Mouse (Mus musculus): Measurements from ENCODE around the gene Rapgef4. TPM values are rescaled to one million over a fixed set of nuclear protein-coding genes. Genes with fewer than 3 reads are reported as not detected.

Rapgef4 gene
- total RNA-seq, 1 experiment from 2014 or later: 214 TPM

DNA sequence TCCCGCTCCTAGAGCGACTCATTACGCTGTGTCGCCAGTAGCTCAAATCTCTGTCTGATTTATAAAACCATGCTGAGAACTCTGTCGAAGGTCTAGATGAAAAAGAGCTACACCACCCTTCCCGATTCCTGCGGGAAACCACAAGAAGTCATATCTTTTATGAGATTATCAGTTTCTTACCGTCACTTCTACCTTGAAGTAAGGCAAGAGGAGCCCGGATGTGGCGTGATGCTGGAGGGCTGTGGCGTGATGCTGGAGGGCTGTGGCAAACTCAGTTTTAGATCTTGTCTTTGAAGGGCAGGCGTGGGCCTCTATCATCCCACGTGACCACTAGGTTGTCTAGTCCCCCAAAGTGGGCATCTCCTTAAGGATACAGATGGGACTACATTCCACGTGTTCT lies 300.9 kb downstream of the Rapgef4 start:
- no peak for DNase-seq

DNA sequence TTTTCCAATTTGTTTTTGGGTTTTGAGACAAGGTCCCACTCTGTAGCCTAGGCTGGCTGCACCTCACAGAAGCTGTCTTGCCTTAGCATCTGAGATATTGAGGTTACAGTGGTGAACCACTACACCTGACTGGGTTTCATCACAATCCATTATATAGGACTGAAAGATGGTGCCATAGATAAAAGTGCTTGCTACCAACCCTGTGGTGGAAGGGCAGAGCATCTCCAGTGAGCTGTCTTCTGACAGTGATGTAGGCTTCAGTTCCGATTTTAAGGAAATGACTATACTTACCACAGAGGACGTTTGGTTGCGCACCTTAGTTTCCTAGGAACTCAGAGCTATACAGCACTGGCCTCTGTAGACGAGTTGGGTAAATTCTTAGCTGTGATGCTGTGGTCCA lies 301.7 kb downstream of the Rapgef4 start:
- no peak for DNase-seq

DNA sequence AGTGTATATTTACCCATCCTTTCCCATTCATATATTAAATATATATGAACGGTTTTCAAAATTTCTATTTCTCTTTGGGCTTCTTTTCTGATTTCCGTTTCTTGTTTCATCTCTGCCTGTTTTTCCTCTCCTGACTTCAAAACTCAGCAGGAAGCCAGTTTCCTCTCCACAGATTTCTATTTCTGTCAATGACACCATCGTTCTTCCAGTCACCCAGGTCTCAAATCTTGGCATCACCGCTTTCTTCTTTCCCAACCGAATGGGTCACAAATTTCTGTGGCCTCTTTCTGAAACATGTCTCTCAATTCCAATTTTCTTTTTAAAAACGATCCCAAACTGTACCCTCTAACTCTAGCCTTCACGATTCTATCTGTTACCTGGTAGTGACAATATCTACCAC lies 303.6 kb downstream of the Rapgef4 start:
- no peak for DNase-seq

DNA sequence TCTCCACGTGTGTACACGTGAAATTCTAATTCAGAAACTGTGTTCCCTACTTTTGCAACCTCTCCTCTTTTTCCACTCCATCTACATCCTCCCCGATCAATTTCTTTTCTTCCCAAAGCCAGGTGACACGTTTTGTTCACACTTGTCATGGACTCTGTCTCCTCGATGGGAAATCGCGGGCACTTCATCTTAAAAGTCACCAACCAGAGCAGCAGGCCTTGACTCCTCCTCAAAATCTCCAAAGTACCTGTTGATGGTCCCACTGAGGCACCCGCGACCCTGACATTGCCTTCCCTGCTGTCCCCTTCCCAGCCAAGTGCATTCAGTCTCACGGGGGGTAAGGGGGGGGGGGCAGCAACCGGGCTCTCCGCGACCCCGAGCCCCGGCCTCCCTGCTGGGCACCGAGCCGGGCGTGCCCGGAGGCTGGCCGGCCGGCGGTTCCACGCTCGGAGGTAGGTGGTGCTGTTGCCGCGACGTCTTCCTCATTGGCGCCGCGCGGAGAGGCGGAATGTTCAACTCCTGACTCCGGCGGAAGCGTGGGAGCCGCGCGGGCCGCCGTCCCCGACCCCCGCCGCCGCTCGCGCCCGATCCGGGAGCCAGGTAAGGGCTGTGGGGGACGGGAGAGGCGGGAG lies 304.3 kb downstream of the Rapgef4 start, which contains the start of gene Map3k20:
Map3k20 (plus strand) TSS at position 382 of the 632 bp plus-strand sequence.
- peak; percentile 87 for DNase-seq

DNA sequence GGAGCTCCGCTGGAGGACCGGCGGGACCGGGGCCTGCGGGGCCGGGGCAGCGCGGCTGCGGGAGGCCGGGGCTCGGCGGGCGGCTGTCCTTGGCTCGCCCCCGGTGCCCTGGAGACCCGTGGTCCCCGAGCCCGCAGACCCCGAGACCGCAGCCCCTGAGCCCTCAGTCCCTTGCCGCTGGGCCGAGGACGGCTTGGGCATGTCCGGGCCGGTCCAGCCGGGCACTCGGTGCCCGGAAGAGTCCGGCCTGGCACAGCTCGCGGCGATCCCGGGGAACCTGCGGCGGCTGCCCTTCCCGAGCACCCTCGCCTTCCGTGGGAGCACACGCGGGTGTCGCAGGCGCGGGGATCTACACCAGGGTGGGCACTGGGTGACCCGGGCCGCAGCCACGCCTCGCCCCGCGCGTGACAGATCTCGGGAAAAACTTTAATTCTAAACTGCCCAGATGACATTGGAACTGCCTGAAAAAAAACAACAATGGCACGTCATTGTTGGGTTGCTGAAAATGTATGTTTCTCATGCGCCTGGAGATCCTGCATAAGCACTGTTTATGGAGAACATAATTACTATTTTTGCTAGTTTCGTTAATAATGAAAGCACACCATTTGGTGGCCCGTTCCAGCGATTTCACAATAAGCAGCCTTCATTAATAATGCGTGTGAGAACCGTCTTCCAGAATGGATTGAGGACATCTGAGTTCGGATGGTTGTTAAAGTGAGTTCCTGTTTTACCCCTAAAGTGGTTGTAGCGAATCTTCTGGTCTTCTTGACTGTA lies 305.0 kb downstream of the Rapgef4 start:
- peak; percentile 70 for DNase-seq

DNA sequence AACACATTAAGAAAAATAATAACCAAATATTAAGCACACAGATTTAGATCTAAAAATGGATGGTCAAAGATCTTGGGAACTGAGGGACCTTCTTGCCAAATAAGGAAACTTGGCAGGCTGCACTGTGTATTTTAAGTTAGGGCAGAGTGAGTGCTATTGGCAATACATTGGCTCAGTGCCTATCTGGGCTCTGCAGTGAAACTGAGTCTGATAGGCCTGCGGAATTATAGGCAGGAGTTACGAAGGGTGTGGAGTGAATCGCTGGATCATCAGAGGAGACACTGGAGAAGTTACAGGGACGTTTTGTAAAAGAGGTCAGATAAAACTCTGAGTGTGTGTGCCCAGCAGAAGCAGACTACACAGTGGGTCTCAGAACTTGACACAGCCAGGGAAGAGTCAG lies 306.1 kb downstream of the Rapgef4 start:
- DNase-seq: peak; percentile 60

DNA sequence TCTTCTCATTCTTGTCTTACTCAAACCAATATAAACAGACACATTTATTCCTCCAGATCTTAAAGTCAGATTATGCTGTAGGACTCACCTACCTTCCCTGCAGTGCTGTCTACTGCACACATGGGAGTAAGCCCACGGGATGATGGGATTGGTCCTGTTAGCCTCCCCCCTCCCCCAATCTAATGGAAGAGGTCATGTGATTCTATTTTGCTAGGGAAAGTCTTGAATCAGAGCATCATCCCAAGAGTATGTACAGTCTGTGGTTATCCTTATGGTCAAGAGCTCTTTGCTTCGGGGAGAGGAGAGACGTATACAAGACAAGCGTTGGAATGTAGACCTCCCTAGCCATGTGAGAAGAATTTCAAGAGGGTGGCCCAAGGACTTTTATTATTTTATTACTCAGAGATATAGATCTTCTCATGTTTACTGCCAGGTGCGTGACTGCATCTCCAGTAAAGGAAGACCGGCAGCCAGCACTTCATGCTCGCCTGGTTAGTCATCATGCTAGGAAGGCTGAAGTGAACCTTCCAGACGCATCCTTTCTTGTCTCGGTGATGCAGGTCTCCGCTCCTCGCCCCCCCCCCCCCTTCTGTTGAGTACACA lies 308.0 kb downstream of the Rapgef4 start:
- DNase-seq: no peak

DNA sequence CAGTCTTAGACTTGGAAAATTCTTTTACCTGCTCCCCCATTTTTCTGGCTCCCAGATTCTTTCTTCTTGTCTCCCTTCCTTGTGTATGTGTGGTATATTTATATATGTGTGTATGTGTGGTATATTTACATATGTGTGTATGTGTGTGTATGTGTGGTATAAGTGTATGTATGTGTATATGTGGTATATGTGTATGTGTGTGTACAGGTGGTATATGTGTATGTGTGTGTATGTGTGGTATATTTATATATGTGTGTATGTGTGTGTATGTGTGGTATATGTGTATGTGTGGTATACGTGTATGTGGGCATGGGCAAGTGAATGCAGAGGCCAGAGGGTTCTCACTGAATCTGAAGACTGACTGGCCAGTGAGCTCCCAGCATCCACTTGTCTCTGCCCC lies 310.1 kb downstream of the Rapgef4 start:
- DNase-seq: no peak

DNA sequence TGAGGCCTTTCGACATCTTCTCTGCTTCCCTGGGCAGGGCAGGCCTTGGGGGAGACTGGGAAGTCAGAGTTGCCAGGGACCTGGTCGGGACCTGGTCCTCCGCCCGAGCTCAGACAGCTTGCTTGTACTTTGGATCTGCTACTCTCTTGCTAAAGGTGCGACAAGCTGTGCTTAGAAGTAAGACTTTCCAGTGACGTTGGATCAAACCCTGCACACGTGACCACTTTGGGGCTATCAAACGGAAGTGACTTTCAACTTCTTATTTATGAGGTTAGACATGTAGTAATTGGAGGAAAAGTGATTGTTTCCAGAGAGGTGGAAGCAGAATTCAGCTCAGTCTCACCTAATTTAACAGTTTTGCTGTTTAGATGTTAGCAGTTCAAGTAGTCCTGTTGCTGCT lies 311.5 kb downstream of the Rapgef4 start:
- no peak for DNase-seq

DNA sequence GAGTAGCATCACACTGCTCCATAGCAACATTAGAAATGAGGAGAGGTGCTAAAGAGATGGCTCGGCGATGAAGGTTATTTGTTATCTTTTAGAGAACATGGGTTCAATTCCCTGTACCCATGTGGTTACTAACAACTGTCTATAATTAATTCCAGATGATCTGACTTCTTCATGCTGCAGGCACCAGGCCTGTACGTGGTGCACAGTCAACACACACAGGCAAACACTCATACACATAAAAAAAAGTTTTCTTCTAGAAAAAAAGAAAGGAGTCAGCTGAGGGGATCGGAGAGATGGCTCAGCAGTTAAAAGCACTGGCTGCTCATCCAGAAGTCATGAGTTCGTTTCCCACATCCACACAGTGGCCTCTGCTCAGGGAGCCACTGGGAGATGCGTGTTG lies 314.0 kb downstream of the Rapgef4 start:
- DNase-seq: no peak

DNA sequence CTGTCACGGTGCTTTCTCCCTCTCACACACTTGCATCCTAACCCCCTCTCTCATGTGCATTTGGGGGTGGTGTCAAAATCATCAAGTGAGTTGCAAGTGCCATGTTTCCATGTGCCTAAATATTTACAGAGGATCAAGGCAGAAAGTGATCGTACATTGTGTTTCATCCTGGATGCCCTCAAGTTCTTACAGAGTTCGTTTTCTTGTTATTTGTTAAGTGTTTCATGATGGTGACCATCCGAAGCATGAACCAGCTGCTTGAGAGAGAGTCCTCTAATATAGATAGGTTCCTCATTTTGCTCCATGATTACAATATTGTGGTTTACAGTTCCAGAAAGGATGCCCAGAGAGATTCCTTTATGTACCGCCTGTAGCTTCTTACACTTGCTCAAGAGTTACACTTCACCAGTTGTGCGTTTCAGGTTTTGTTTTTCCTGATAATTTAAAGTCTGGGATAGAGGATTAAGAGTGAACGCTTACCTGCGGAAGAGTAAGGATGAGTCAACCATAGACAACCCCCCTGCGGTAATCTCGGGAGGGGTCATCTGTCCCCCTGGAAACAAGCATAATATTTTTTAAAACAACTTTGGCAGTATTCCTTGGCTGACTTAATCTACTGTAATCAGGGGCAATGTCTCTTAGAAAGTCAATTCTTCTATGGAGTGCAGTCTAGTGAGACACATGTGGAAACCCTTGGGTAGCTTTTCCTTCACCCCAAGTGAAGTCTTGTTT lies 316.1 kb downstream of the Rapgef4 start:
- DNase-seq: no peak

DNA sequence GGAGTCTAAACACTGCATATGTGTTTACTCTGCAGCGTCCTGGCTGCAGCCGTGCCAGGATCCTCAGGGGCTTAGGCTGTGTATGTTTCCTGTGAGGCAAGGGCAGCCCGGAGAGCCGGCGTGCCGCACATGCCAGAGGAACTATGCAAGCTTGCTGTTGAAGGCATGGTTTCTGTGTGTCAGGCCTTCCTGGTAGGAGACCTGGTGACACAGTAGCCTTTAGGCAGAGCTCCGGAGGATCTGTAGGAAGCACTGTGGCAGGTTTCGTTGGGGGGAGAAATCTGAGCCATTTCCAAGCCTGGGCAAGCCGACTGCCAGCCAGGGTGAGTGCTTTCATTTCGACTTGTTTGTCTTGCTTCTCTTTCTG lies 316.7 kb downstream of the Rapgef4 start:
- peak; percentile 40 for DNase-seq

DNA sequence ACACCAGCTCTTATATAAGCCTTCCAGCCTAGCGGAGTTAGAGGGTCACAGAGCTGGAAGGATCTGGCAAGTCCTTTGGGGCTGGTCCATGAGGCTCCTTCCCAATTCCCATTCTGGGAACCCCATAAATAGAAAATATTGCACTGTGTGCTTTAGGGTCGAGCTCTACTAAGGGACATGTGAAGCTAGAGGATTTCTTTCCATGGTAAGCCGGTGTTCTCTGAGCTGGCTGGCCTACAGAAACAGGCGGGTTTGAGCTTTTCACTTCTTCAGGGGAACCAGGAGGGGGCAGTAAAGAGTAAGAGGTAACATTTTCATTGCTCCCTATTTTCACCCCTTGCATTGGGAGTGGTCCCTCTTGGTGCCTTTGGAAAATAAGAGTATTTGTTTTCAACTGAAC lies 317.4 kb downstream of the Rapgef4 start:
- peak; percentile 40 for DNase-seq

DNA sequence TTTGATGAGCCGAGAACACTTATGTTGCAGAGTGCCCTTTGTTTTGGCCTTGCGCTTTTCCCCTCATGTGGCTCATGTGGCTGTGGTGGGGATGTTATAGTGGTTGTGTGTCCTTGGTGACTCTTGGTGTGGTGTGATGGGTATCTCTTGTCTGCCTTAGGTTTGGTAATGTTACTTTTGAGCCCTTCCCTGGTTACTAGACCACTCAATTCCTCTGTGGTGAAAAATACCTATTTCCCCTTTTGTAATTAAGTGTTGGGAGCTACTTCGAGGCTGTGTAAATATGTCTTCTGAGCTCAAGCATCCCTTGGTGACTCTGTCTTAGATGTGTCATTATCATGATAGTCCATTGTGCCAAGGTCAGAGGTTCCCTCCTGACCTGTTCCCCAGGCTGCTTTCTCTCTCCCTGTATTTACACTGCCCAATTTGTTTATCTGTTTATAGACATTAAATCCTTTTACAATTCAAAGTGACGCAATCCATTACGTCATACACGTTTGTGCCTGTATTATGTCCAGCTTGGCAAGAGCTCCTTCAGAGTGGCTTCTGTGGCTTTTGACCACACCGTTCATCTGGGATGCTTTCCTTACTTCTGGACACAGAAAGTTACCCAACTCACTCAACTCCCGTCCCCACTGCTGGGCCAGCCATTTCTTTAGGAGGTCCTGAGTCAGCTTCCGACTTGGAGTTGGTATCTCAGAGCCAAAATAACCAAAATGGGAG lies 320.3 kb downstream of the Rapgef4 start:
- no peak for DNase-seq

DNA sequence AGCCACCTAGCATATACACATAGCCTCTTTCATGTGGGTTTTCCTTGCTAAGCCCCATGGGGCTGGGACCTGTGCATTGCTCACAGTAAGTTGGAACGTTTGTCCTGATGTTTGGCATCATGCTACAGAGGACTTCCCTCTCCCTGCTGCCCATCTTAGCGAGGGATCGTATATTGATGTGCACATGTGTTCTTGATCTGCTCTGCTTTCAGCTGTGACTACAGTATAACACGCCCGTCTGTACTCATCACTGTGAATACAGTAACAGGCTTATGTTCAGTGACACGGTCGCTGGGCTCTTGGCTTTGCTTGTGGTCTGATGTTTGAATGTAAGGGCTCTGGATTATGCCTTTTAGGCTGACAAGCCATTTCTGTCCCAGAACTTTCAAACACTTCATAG lies 324.7 kb downstream of the Rapgef4 start:
- DNase-seq: no peak

Other genes starting within 250 kb of the Rapgef4 start
- gene Itga6, start 235.6 kb upstream of the Rapgef4 start, total RNA-seq (2021): 172 and 173 TPM in 2 replicates
- 37.5 and 55.5 TPM in 2 replicates for gene Pdk1, start 108.0 kb upstream of the Rapgef4 start, total RNA-seq (2021)

All from adrenal gland, postnatal 14 days (tissue).